Mouse (Mus musculus) kidney, adult 9 months (tissue): Measurements from ENCODE around the gene Ndufs3.
A peak's percentile ranks its signal among the peaks of the same experiment; 100 is the strongest.

Experiments used
- DNase-seq: peaks from one replicate; pipeline ENCODE4 v3.0.0; 2022

The Ndufs3 gene

GRCm38 (mm10) chr2:90847681-90848050, 57.0 kb downstream of the Ndufs3 start:
- no peak for DNase-seq

DNA sequence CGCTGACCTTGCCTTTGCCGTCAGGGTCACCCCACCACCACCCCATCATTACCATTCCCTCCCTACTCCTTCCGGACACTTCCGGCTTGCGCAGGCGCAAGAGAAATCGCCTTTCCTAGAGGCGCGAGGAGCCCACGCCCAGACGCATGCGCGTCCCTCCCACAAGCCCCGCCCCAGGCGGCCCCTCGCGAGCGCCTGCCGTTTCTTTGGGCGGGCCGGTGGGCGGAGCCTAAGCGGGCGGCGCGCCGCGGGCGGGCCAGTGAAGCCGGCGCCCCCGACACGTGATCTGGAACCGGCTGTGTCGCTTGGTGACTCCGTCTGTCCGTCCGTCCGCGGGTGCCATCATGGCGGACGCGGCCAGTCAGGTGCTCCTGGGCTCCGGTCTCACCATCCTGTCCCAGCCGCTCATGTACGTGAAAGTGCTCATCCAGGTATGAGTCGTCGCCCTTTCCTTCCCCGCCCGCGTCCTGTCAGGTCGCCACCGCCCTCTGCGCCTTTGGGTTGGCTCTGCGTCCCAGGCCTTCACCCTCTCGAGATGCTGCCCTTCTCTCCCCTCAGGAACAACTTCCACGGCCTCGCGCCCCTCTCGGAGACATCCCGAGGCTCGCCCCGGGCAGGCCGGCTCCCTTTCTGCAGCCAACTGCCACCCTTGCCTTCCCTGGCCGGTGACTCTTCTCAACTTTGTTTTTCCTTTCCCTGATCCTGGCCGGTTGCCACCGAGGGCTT, 57.5 kb downstream of the Ndufs3 start, which contains the start of gene Mtch2:
Gene Mtch2, plus strand, starts transcription at position 201 of the 726 bp plus-strand sequence.
- peak; percentile 98 for DNase-seq

DNA sequence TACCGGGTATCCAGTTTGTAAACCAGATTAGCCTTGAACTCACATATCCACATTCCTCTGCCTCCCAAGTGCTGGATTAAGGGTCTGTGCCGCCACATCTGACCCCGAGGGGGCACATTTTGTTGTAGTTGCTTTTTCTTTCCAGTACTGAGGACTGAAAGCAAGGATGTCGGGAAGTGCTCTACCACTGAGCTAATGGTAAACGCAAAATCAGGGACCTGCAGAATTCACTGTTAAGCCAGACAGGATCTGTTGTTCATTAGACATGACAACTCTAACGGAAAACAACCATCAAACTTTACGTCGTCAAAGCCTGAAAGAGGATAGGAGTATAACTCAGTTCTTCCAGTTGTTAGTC, 58.1 kb downstream of the Ndufs3 start:
- DNase-seq = no peak

- peak; percentile 62 for DNase-seq
These were observed 58.5 kb downstream of the Ndufs3 start for GRCm38 (mm10) chr2:90846171-90846570.

- DNase-seq = peak; percentile 28
These were observed 59.4 kb downstream of the Ndufs3 start for GRCm38 (mm10) chr2:90845234-90845633.
